Mouse (Mus musculus): Measurements from ENCODE around the gene Dimt1.
"Not testable (repeated sequence)": the region's sequence is repeated elsewhere in the genome, so short reads cannot be mapped to it uniquely, and the experiment has no call there.

Dimt1 gene

DNA sequence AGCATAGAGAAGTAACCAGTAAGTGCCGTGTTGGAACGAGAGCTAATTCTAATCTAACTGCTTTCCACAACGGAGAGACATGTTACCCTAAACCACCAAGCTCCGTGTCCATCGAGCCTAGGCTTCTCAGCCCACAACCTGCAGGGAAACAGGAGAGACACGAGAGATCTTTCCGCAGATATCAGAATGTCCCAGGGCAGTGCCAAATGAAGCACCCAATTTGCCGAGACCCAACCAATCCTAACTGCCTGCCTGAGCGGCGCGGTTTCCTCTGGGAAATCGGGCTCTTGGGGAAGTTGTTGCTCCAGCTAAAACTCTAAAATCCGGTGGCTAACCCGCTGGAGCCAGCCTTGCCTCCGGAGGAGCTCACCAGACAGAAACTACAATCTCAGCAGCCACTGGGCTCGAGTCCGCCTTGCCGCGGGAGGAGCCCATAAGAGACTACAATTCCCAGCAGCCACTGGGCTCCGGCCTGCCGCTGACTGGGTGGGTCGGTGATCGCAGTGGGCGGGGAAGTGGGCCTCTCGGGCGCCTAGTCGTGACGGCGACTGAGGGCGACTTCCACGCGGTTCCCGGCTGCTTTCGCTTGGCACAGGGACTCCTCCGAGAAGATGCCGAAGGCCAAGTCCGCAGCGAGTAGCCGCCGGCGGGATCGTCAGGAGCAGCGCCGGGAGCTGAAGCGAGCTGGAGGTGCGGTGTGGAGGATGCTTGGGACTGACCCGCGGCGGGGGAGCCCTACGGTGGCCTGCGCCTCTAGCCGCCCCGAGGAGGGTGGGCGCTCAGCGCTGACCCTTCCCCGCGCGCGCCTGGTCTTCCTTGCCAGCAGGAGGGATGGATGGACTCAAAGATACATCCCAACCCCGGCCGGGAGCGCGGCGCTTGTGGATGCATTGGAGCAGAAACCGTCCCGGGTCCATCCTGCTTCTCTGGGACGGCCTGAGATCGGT, at the start of gene Dimt1:
Gene Dimt1 (plus strand): TSS at position 534 of the 947 bp plus-strand sequence.
- peak; percentile 94 for DNase-seq

DNA sequence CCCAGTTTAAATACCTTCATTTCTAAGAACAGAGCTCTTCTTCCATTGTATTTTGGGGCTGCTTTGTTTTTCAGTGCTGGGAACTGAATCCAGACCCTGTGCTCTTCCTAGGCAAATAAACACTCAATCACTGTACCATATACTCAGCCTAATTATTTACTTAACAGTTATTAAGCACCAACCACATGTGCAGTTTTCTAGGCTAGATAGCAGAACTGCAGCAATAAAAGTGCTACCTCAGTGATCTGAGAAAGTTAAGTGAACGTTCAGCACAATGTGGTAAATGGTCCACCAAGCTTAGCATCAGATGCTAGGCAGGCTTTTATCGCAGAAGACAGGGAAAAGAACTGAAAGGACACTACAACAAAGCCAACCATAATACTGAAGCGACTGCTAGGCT, 42.3 kb upstream of the Dimt1 start:
- DNase-seq = no peak

DNA sequence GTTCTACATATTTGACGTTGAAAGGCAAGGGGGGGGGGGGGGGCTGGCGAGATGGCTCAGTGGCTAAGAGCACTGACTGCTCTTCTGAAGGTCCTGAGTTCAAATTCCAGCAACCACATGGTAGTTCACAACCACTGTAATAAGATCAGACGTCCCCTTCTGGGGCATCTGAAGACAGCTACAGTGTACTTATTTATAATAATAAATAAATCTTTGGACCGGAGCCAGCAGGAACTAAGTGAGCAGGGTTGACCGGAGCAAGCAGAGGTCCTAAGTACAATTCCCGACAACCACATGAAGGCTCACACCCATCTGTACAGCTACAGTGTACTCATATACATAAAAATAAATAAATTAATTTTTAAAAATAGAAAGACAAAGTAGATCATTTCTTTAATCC, 41.8 kb upstream of the Dimt1 start:
- DNase-seq = not testable (repeated sequence)

DNA sequence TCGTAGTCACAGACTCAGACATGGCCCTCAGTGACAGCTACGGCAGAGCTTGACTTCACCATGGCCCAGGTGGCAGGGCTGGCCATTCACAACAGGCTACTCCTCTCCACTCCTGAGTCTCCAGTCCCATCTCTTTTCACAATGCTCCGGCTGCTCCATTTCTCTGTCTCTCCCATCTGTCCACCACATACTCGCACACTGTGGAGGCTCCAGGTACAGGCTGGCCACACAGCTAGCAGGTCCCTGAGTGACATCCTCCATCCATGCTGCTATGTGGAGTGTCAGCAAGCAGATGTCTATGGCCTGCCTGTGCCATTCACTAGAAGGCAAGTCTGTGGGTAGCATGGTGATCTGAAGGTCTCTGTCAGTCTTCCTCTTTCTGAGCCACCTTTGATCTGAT, 39.7 kb upstream of the Dimt1 start:
- no peak for DNase-seq

DNA sequence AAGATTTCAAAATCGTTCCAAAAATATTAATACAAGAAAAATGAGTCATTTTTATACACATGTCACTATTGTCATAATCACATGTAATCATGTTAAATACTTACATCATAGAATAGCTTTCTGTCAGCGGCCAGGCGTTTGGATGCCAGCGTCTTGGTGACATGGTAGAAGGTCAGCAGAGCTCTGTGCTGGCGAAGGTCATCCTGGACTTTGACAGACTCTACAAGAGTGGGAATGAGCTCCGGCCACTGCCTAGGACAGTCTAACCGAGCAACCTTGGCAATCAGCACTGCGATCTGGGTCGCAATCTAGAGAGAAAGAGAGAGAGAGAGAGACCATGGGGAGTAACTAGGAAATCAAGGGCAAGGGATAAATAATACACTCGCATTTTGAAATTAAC, 36.8 kb upstream of the Dimt1 start:
- no peak for DNase-seq

DNA sequence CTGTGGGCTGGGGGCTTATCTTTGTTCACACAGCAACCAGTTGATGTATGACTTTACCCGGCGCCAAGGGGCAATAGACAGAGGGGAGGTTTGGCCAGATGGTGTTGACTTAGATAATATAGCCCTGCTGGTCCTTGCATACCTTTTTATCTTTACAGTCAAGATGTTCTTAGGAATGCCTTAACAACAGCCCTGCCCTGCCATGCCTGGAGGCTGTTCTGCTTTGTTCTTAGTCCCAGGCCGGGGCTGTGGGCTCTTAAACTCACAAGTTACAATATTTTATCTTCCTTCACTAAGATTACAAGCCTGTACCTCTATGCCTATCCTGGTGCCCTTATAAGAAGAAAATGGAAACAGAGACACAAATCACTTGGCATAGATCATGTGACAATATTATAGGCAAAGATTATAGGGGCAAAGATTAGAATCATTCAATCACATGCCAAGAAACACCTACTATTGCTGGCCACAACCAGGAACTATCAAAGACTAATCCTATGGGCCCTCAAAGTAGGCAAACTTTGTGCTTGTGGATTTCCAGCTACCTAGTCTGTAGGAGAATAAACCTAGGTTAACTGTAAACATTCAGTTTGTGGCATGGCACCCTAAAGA, 33.7 kb upstream of the Dimt1 start:
- DNase-seq = no peak

DNA sequence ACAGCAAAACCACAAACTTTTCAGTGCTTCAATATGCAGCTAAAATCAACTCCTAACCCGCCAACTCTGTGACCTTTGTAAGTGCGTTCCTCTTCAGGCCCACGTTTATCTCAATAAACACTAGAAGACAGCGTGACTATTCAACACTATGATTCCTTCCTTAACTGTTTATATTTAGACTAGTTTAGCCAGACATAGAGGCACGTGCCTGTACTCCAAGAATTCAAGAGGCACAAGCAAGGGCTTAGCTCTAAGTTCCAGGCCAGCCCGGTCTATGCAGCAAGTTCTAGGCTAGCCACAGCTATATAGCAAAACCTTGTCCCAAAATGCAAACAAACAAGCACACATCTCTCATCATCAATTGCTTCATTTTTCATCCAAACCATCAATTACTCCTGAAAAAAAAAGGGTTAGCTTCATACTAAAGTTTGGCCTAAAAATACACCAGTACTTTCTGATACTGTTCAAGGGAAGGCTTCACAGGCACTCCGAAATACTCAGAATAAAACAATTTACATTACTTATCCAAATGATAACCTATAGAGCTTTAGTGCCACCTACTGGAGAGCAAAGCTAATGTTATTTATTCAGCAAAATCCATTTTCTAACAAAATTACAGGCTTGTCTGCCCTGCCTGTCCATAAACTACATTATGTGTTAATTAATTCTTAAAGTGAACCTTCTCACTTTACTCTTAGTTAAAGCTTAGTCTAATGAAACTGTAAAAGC, 28.4 kb upstream of the Dimt1 start:
- DNase-seq = no peak

DNA sequence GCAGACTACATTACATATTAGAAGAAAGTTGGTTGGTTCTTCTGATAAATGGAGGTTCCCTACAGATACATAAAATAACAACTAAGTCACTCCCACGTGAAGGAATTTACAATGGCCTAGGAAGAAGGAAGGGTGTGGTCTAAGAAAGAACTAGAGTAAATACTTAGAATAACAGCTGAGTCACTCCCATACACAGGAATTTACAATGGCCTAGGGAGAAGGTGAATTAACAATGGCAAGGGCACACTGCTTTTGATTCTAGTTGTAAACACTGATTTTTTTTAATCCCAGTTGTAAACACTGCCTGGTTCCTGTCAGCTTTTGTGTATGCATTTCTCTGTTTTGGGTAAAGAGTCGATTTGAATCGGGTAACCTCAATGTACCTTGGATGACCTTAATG, 21.0 kb upstream of the Dimt1 start:
- not testable (repeated sequence) for DNase-seq

DNA sequence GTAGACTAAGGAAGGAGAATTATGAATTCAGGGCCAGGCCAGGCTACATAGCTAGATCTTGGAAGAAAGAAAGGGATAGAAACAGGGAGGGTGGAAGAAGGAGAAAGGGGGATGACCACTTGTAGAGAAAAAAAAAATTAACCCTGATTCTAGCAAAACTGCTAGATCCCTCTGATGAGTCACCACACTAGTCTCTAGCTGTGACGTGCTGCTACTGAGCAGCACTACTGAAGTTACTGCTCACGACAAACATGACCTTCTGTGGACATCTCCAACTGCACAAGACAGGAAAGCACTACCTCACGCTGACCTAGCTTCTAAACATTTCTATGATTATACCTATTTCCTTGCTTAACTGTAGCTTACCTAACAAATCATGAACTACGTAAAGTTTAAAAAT, 18.6 kb upstream of the Dimt1 start:
- no peak for DNase-seq

DNA sequence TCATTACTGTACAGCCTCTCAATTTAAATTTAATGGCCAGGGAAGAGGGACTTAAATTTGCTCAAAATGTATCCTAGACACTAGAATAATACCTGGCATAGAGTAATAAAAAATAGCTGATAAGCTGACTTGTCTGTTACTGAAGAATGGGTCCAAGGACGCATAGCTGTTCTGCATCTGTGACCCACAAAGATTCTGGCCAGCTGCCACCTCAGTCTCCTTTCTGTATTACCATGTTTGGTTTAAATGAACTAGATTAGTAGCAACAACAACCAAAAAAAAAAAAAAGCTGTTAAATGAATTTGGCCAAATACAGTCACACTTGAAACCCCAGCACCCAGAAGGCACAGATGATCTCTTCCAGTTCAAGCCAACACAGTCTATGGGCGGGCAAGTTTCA, 17.7 kb upstream of the Dimt1 start:
- no peak for DNase-seq

DNA sequence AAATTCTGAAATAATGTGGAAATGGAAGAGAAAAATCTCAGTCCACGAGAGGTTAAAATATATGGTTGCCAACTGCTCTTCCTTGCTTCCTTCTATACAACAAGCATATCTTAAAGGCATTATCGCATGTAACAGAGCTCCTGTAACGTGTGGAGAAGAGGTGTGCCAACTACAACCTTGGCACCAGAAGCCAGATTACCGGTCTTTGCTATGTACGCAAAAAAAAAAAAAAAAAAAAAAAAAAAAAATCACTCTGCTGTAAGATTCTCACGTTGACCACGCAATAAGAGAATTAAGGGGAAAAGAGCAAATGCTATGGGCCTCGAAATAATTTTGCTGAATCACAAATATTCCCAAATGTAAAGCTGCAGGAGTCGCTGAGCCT, 11.1 kb upstream of the Dimt1 start:
- no peak for DNase-seq

DNA sequence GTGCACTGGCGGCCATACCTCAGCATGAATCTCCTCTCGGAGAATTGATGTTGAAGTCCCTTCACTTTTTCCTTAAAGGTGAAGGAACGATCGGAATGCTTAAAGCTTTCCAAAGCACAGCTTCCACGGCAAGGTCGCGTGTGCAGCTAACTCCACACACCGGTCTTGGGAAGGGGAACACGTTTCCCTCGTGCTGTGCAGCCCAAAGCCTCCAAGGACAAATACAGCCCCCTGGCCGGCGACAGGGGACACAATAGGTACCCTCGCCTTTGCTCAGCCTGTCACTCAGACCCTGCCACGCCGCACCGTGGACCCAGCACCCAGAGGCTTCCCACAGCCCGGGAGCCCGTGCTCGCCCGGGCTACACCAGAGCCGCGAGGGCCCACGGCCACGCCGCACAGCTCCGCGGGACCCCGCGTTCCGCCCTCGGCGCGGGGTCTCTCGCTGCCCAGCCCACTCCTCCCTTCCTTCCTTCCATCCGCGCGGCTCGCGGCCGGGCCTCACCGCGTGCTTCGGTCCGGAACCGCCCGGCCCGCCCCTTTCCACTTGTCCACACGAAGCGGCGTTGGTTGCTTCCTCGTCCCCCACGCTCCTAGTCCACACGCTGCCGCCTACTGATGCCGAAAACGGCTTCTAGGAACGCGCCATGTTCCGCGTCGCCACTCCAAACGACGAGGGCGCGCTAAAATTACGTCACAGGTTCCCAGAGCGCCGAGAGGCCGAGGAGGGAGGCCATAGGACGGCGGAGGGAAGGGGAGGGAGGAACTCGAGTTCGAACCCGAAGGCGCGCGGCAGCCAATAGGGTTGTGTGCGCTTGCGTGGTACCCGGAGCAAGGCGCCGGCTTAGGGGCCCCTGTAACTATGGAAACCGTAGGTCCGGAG, 10.4 kb upstream of the Dimt1 start, which contains the start of gene Ipo11:
Gene Ipo11 (minus strand): TSS at position 703 of the 882 bp plus-strand sequence.
- DNase-seq = peak; percentile 93

DNA sequence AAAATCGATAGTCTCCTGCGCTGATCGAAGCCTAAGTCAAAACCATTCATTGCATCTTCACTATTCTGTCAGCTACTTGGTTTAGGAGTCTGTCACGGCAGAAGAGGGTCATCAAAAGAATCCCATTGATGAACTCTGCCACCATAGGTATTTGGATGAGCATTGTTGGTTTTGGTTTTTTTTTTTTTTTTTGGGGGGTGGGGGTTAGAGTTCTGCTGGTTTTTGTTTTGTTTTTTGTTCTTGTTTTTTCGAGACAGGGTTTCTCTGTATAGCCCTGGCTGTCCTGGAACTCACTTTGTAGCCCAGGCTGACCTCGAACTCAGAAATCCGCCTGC, 9.8 kb upstream of the Dimt1 start:
- DNase-seq = no peak

DNA sequence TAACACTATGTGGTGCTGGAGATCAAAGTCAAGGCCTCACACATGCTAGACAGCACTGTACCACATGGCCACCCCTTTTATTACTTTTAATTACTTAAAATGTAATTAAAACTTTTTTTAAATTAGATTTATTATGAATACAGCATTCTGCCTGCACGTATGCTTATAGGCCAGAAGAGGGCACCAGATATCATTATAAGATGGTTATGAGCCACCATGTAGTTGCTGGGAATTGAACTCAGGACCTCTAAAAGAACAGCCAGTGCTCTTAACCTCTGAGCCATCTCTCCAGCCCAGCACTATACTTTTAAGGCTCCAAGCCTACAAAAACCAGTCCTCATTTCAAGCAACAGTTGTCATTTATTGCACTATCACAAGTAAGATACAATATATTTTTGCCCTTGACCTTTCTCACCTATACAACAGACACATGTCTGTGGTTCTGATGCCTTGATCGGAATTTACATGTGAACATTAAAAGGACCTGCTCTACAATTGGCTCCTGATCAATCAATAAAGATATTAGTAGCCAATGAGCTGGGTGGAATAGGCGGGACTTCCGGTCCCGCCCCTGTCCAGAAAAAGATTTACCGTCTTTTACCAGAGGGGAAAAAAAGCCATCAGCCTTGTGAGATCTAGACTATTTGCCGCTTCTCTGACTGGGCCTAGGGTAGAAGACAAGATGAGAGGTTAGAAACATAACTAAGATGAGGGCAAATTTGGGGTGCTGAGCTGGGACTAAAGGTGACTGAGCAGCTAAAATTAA, 5.5 kb upstream of the Dimt1 start:
- no peak for DNase-seq

DNA sequence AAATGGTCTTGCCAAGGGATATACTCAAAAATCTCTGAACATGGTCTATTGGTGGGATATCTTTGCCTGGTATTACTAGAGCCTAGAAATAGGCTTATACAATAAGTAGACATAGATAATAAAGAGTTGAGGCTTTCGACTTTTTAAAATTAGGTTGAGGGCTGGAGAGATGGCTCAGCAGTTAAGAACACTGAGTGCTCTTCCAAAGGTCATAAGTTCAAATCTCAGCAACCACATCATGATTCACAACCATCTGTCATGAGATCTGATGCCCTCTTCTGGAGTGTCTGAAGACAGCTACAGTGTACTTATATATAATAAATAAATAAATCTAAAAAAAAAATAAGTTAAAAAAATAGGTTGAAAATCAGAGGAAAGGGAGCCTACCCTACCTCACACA, 4.2 kb upstream of the Dimt1 start:
- no peak for DNase-seq

DNA sequence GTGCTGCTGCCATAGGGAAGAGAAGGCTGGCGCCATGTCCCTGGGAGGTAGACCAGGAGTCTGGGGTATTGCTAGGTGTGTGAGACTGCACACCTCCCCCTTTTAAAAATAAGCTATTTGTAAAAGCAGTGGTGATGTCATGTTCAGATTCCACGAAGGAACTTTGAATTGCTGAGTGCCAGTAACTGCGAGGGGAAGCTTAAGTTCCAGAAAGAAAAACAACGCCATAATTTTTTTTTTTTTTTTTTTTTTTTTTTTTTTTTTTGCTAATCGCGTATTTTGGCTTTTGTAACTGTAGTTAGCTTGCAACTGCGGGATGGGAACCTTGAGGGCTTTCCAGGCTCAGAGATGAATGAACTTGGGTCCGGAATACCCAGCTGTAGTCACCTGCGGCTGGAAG, 1.4 kb upstream of the Dimt1 start:
- no peak for DNase-seq

DNA sequence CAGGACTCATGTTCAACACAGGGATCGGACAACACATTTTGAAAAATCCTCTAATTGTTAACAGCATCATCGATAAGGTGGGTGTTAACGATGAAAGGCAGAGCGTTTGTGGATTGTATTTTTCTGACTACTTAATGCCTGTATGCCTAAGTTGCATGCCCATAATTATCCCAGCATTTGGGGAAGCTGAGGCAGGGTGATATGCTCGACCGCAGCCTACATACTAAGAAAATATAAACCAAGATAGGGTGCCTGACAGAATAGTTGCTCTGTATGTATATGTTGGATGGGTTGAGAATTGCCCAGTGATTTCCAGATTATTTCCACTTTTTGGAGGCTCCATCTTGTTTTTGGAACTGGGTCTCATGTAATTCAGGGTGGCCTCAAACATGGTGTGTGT, 656 bp downstream of the Dimt1 start:
- no peak for DNase-seq

DNA sequence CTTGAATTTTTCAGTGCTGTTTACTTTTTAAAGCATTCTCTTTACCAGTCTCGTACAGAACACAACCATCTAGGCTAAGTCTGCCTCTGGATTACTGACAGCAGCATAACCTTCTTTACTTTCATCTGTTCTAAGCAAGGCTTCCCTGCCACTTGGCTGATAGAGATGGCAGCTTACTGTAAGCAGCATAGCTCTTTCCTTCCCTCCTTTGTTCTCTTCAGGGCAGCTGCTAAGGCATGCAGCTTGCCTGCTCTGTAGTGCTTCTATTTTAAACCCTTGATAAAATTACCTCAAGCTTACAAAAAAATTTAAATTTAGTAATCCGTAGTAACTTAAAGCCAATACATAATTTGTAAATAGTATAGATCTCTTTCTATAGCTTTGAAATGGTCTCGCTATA, 8.0 kb downstream of the Dimt1 start:
- no peak for DNase-seq

DNA sequence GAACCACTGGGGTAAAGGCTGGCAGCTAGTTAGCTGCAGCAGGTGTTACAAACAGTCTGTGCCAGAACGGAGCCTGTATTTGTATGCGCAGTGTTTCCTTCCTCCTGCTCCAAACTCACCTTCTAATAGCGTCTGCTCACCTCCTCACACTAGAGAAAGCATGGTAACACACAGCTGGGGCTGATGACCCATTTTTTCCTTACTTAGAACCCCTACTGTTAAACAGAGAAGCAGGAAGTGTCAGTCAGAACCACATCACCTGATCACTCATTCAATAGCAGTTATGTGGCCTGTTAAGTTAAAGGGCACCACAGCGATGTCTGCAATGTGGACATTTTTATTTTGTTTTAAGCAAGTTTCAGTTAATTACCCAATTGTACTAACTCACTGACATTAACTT, 10.6 kb downstream of the Dimt1 start:
- no peak for DNase-seq

DNA sequence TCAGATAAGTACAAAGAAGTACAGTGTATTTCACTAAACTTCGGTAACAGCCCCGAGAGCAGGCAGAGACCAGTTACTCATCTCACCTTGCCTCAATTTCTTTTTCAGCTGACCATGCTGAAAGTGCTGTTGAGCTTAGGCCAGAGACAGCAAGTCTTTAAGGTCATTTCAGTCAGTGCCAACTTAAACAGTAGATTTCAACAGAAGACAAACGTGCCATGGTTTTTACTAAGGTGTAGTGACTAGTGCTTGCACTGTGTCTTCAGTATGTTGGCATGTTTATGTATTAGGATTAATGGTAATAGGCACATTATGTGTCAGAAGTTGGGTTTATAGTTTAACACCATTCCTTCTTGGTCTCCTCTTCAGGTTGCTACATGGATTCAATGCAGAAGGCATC, 11.4 kb downstream of the Dimt1 start:
- DNase-seq = no peak

DNA sequence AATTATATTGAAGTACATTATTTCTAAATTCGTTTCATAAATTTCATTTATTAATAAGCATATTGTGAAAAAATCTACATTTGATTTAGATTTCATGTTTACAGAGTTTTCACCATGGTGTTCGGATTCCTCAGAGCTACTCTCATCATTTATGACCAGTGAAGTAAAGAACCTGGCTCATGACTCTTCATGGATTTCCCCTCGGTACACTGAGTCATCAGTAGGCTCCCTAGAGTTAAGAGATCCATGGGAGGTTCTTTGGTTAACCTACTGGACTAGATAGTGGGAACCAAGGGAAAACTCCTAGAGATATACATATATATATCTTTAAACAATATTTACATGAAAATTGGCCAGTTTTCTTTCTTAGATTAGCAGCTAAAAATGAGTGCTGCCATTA, 13.6 kb downstream of the Dimt1 start:
- no peak for DNase-seq

DNA sequence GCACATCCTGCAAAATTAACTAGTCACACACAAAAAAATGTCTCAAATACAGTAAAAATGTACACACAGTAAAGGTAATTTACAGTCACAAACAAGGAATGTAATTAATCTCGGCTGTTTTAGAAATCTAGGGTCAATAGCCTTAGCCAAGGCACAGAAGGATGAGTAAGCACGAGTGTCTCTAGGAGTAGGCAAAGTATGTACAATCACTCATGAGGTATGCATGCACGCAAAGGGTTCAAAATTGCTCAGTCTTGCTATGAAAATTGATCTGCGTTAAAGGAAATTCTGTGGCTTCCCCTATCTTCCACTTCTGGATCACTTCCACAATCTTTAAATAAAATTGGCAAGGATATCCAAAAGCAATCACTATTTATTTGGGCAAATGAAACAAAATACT, 14.6 kb downstream of the Dimt1 start:
- DNase-seq = no peak

Data from thymus, postnatal 4 days (tissue).